Mouse (Mus musculus): ENCODE measurements around the gene Prim1.

- no peak for TF ChIP-seq TAL1 (IDR thresholded peaks at IDR 0.05; ENCODE audit: low read length)
- TF ChIP-seq GATA1 (IDR thresholded peaks at IDR 0.05; ENCODE audit: low read length) = no peak
Measured at GRCm38 (mm10) chr10:128005479-128005878, 9.5 kb upstream of the Prim1 start.

All from erythroblast, embryonic 14.5 days (primary cell).